In the genomic region with DNA sequence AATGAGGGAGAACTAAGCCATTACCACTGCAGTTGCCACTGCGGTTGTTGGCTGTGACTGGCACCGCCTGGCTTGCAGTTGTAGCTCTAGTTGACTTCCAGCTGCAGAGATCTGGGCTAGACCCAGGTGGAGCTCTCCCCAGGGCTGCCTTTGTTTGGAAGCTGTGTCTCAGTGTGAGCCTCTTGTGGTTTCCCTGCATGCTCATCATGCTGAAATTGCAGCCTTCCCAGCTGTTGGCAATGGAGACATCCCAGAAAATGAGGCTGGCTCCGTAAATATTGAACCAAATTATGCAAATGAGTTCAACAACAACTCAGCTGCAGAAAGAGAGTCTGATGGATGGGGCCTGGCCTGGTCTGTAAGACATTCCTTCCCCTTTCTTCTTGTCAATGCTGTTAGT, we compare ENCODE assay signal across 14 mouse cellular contexts.
DNase-seq lines count a peak whose midpoint lies in the region; ATAC-seq and TF ChIP-seq lines count a peak whose summit lies in the region.
"Had no signal": no experiment of that assay in that cellular context is flagged by ENCODE, and none has a peak within 500 bp of the region (broad histone marks: within the 10 kb centered on the region; RNA-seq: fewer than 3 reads in every experiment).

No protein-coding gene starts in this region.

- no peaks in the 10 kb centered on the region for H3K4me1 ChIP-seq in thymus, adult 2 months (replicated peaks; ENCODE audit: control insufficient read depth, insufficient read depth, low read length)
- 0 out of 2 replicates have a peak, but pooled peaks cover 3% of the 10 kb centered on the region for H3K4me1 ChIP-seq in forebrain, embryonic 16.5 days (replicated peaks; ENCODE audit: control insufficient read depth, insufficient read depth, low read length)
- peaks cover 9% of the 10 kb centered on the region; the same call in 1 of the 2 replicates for H3K4me1 ChIP-seq in neural tube, embryonic 15.5 days
- H3K4me1 ChIP-seq: heart, embryonic 15.5 days; limb, embryonic 13.5 days had no signal

- no peak overlapping the region for H3K9ac ChIP-seq in forebrain, embryonic 16.5 days (replicated peaks; ENCODE audit: low read depth, low read length)
- no peak overlapping the region for H3K9ac ChIP-seq in neural tube, embryonic 15.5 days (replicated peaks)
- H3K9ac ChIP-seq: heart, embryonic 15.5 days; limb, embryonic 13.5 days; lung, embryonic 14.5 days had no signal

- no peaks in the 10 kb centered on the region for H3K9me3 ChIP-seq in forebrain, embryonic 16.5 days (ENCODE audit: control insufficient read depth, low read length)
- no peaks in the 10 kb centered on the region for H3K9me3 ChIP-seq in neural tube, embryonic 15.5 days (replicated peaks)
- H3K9me3 ChIP-seq: heart, embryonic 15.5 days had no signal

- no peaks in the 10 kb centered on the region for H3K36me3 ChIP-seq in thymus, adult 2 months (ENCODE audit: control insufficient read depth, insufficient read depth, low read length)
- no peaks in the 10 kb centered on the region for H3K36me3 ChIP-seq in forebrain, embryonic 16.5 days (ENCODE audit: control insufficient read depth, insufficient read depth)
- H3K36me3 ChIP-seq in neural tube, embryonic 15.5 days: no peaks in the 10 kb centered on the region
- H3K36me3 ChIP-seq: heart, embryonic 15.5 days; limb, embryonic 13.5 days had no signal

- H3K4me2 ChIP-seq in forebrain, embryonic 16.5 days (ENCODE audit: low read length): no peak overlapping the region
- no peak overlapping the region for H3K4me2 ChIP-seq in neural tube, embryonic 15.5 days
- H3K4me2 ChIP-seq: heart, embryonic 15.5 days; limb, embryonic 13.5 days; lung, embryonic 14.5 days had no signal

- ATAC-seq in forebrain, embryonic 16.5 days: peak; percentile 99
- ATAC-seq in neural tube, embryonic 15.5 days (ENCODE audit: low FRiP score): peak; percentile 90
- ATAC-seq: intestine, embryonic 16.5 days had no signal

- no peak overlapping the region for H3K4me3 ChIP-seq in thymus, adult 2 months (ENCODE audit: control insufficient read depth, insufficient read depth, low read length)
- no peak overlapping the region for H3K4me3 ChIP-seq in forebrain, embryonic 16.5 days (replicated peaks; ENCODE audit: low read length)
- no peak overlapping the region for H3K4me3 ChIP-seq in neural tube, embryonic 15.5 days (replicated peaks)
- H3K4me3 ChIP-seq: heart, embryonic 15.5 days; limb, embryonic 13.5 days had no signal

- DNase-seq in layer of hippocampus, adult 11-12 months (ENCODE audit: low spot score): peak; percentile 24
- no peak for DNase-seq in layer of hippocampus, adult 9-10 months (ENCODE audit: low spot score)
- DNase-seq in thymus, adult 2 months: peak; percentile 3
- DNase-seq in thymus, adult 18-20 months: no peak
- DNase-seq in embryo, embryonic 9.5 days (ENCODE audit: extremely low spot score): no peak
- no peak for DNase-seq in MN1 (ENCODE audit: low spot score)
- DNase-seq: cerebellum, adult 9-10 months; lung, embryonic 14.5 days; spleen, adult 18-20 months had no signal

- TF ChIP-seq CTCF in thymus, adult 2 months (IDR thresholded peaks at IDR 0.05; ENCODE audit: borderline replicate concordance, control insufficient read depth, extremely low read depth, insufficient read depth, low read length, poor library complexity): no peak

- no peaks in the 10 kb centered on the region for H3K27me3 ChIP-seq in thymus, adult 2 months (ENCODE audit: control insufficient read depth, insufficient read depth, low read length)
- no peaks in the 10 kb centered on the region for H3K27me3 ChIP-seq in forebrain, embryonic 16.5 days (replicated peaks; ENCODE audit: control insufficient read depth, insufficient read depth, low read length)
- no peaks in the 10 kb centered on the region for H3K27me3 ChIP-seq in neural tube, embryonic 15.5 days (replicated peaks)
- H3K27me3 ChIP-seq: heart, embryonic 15.5 days; limb, embryonic 13.5 days had no signal

- H3K27ac ChIP-seq in thymus, adult 2 months (ENCODE audit: control insufficient read depth, insufficient read depth, low read length): no peak overlapping the region
- no peak overlapping the region for H3K27ac ChIP-seq in forebrain, embryonic 16.5 days (ENCODE audit: low read length)
- H3K27ac ChIP-seq in neural tube, embryonic 15.5 days (replicated peaks): peak overlapping the region; percentile 37; the same call in 1 of the 2 replicates
- H3K27ac ChIP-seq: heart, embryonic 15.5 days; limb, embryonic 13.5 days had no signal

- no peak for TF ChIP-seq POLR2A in thymus, adult 2 months (IDR thresholded peaks at IDR 0.05; ENCODE audit: control insufficient read depth, extremely low read depth, insufficient read depth, low read length, poor library complexity)

- 20% methylated on average over 3 of the region's 3 CpGs for WGBS in thymus, adult 2 months
- WGBS in forebrain, embryonic 16.5 days: 15% methylated on average over 3 of the region's 3 CpGs
- WGBS in neural tube, embryonic 15.5 days: 22% methylated on average over 3 of the region's 3 CpGs

Comparison
In these comparisons a context has a peak if more than half of its experiments do, and no peak if none do; other contexts are left out.
1. DNase-seq: peak in layer of hippocampus, adult 11-12 months (single experiment) and thymus, adult 2 months (single experiment); none in layer of hippocampus, adult 9-10 months (single experiment), thymus, adult 18-20 months (0 of 2), embryo, embryonic 9.5 days (single experiment) and MN1 (single experiment).